ENCODE assay signal across 18 mouse cellular contexts in the genomic region with DNA sequence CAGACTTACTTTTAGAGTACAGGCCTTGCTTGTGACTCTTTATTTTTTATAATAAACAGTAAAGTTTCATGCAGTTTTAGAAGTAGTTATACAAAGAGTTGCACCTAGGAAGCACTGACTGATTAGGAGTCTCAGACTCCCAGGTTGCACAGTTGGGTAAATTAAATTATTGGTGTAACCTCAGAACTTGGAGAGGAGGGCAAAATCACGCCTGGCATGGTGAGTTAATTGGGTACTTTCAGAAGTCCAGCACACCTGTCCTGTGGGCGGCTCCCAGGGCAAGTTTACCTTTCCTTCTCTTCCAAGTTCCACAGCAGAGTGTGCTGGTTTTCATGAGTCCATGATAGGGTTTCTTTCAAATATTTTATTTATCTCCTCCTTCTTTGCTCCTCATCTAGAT. TPM values are rescaled to one million over a fixed set of nuclear protein-coding genes. Genes with fewer than 3 reads are reported as not detected.
"Had no signal": no experiment of that assay in that cellular context is flagged by ENCODE, and none has a peak within 500 bp of the region (broad histone marks: within the 10 kb centered on the region; RNA-seq: fewer than 3 reads in every experiment).

No protein-coding gene starts in this region.

- H3K36me3 ChIP-seq: limb, embryonic 10.5 days; liver, embryonic 13.5 days; lung, embryonic 15.5 days; stomach, embryonic 15.5 days had no signal

- H3K9ac ChIP-seq: liver, embryonic 13.5 days; liver, postnatal 0 days; lung, embryonic 15.5 days; midbrain, embryonic 15.5 days; stomach, embryonic 15.5 days had no signal

- H3K27ac ChIP-seq: limb, embryonic 10.5 days; liver, embryonic 13.5 days; lung, embryonic 15.5 days; macrophage; midbrain, embryonic 15.5 days; stomach, embryonic 15.5 days had no signal

- H3K9me3 ChIP-seq: limb, embryonic 10.5 days; liver, embryonic 13.5 days; megakaryocyte, embryonic 14.5 days; midbrain, embryonic 15.5 days; stomach, embryonic 15.5 days had no signal

- H3K4me3 ChIP-seq: limb, embryonic 10.5 days; liver, embryonic 13.5 days; lung, embryonic 15.5 days; megakaryocyte, embryonic 14.5 days; midbrain, embryonic 15.5 days; stomach, embryonic 15.5 days had no signal

- H3K27me3 ChIP-seq: liver, embryonic 13.5 days; lung, embryonic 15.5 days; megakaryocyte, embryonic 14.5 days; midbrain, embryonic 15.5 days; stomach, embryonic 15.5 days had no signal

- H3K4me2 ChIP-seq: liver, embryonic 13.5 days; lung, embryonic 15.5 days; midbrain, embryonic 11.5 days; stomach, embryonic 15.5 days had no signal

- ATAC-seq: intestine, postnatal 0 days; liver, postnatal 0 days; midbrain, embryonic 15.5 days had no signal

- DNase-seq: kidney, adult 8-10 months; kidney, postnatal 25 days; liver, embryonic 13.5 days; liver, postnatal 0 days; lung, postnatal 14 days; right cerebral cortex, postnatal 14 days had no signal

RNA-seq across cellular contexts. Expression of a gene that starts 21.8 kb away (rescaled TPM):
- total RNA-seq: layer of hippocampus, postnatal 10 days; left cerebral cortex, postnatal 14 days had no signal
- polyA plus RNA-seq: kidney, embryonic 16.5 days; liver, embryonic 13.5 days; liver, postnatal 0 days; macrophage; midbrain, embryonic 11.5 days; midbrain, embryonic 15.5 days; spleen, adult 2 months had no signal
